Mouse (Mus musculus) hindbrain, embryonic 12.5 days (tissue): ENCODE measurements around the gene Arhgap29. TPM values are rescaled to one million over a fixed set of nuclear protein-coding genes. Genes with fewer than 3 reads are reported as not detected.

Experiments
- ATAC-seq: fragments of 200-750 bp; cut with Nextera tagmentation; 2 replicates; pipeline ENCODE4 v1.8.0; 2017; ENCODE audit warnings: moderate TSS enrichment; ENCODE audit not compliant: low FRiP score
- H3K27ac ChIP-seq: fragments of 300-500 bp; sonication (generic); 2 replicates; pipeline ENCODE4 v1.5.1; 2016; ENCODE audit warnings: mild to moderate bottlenecking
- H3K27me3 ChIP-seq: fragments of 300-500 bp; sonication (generic); 2 replicates; pipeline ENCODE4 v1.6.1; 2016; ENCODE audit warnings: mild to moderate bottlenecking
- H3K36me3 ChIP-seq: fragments of 300-500 bp; sonication (generic); 2 replicates; pipeline ENCODE4 v1.6.1; 2016; ENCODE audit warnings: mild to moderate bottlenecking
- H3K4me1 ChIP-seq: fragments of 300-500 bp; sonication (generic); 2 replicates; pipeline ENCODE4 v1.6.1; 2016
- H3K4me2 ChIP-seq: fragments of 300-500 bp; sonication (generic); replicated peaks from 2 replicates; pipeline ENCODE4 v1.6.1; 2016; ENCODE audit warnings: mild to moderate bottlenecking
- H3K4me3 ChIP-seq: fragments of 300-500 bp; sonication (generic); 2 replicates; pipeline ENCODE4 v1.5.1; 2016; ENCODE audit warnings: mild to moderate bottlenecking
- H3K9ac ChIP-seq: fragments of 300-500 bp; sonication (generic); 2 replicates; pipeline ENCODE4 v1.6.1; 2016; ENCODE audit warnings: mild to moderate bottlenecking, moderate library complexity
- H3K9me3 ChIP-seq: fragments of 300-500 bp; sonication (generic); replicated peaks from 2 replicates; pipeline ENCODE4 v1.6.1; 2016; ENCODE audit warnings: mild to moderate bottlenecking
- WGBS: fragments of 180-500 bp; shearing (Covaris S2); methylation state at CpG from one replicate; pipeline ENCODE4 v1.1.7; 2016; 5-methylcytosine and 5-hydroxymethylcytosine counted together
- polyA plus RNA-seq: library from polyadenylated mRNA; unstranded; fragments of >200 nt; fragmentation: Nextera tagmentation; extraction: Ambion mirVana; gene quantifications from 2 replicates; pipeline ENCODE4 v1.2.1, GENCODE M21; 2016

Gene Arhgap29
- polyA plus RNA-seq, 1 experiment from 2014 or later, result 41.5 TPM

- Histone ChIP-seq H3K9ac (no peak overlapping the region), H3K36me3 (no peaks in the 10 kb centered on the region), H3K27me3 (no peaks in the 10 kb centered on the region), H3K27ac (no peak overlapping the region), H3K4me1 (no peaks in the 10 kb centered on the region), H3K9me3 (no peaks in the 10 kb centered on the region), H3K4me3 (no peak overlapping the region), H3K4me2 (no peak overlapping the region)
- WGBS, result 78% methylated on average over 5 of the region's 5 CpGs
- ATAC-seq, result no peak
Observed at GRCm38 (mm10) chr3:122026676-122027075, 74.3 kb downstream of the Arhgap29 start.

DNA sequence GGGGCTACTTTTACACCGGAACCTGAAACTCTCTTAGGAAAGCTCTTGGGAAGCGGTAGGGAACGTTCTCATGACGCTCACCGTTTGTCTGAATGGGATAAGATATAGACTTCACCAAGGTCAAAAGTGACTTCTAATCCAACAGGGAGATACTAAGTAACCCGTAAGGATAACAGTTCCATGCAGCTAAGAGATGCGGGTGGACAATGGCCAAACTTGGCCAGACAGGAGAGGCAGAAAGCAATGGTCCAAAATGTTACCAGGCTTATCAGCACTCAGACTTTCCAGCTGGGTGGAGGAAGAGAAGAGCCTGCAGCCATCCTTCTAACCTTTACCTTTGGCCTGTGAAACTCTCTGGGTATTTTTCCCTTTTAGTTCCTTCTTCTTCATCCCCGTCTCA is 75.4 kb downstream of the Arhgap29 start:
- H3K4me1 ChIP-seq, result no peaks in the 10 kb centered on the region
- H3K9me3 ChIP-seq, result no peaks in the 10 kb centered on the region
- H3K9ac ChIP-seq, result no peak overlapping the region
- no peak for ATAC-seq
- no peak overlapping the region for H3K4me3 ChIP-seq
- H3K36me3 ChIP-seq, result no peaks in the 10 kb centered on the region
- H3K4me2 ChIP-seq, result no peak overlapping the region
- no peaks in the 10 kb centered on the region for H3K27me3 ChIP-seq
- no peak overlapping the region for H3K27ac ChIP-seq
- 92% methylated on average over 8 of the region's 8 CpGs for WGBS

DNA sequence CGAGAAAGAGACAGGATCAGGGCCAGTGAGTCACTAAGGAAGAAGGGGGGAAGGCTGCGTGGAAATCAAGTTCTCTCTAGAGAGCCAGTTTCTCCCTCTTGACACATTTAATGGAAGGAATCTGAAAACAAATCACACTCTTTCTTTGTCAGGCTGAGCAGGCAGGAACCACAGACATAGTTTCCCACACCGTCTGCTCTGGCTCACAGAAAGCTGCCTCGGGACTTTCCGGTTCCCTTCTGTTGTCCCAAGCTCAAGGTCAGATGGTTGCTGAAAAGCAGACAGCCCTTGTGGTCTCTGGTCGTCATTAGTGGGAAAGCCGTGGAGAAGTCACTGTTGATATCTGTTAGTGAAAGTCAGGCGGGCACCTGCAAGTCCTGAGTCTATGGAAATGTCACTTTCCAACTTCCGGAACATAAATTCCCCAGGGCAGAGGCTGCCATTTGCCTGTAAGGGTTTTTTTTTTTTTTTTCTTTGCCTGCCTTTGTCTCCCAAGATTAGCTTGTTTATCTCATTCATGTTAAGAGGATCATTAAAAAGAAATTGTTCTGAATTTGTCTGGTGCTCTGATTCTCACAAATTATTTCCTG is 81.0 kb downstream of the Arhgap29 start:
- Histone ChIP-seq H3K27ac (no peak overlapping the region), H3K4me1 (peaks cover 9% of the 10 kb centered on the region; the same call in 1 of the 2 replicates), H3K4me3 (no peak overlapping the region), H3K36me3 (no peaks in the 10 kb centered on the region), H3K4me2 (no peak overlapping the region), H3K27me3 (no peaks in the 10 kb centered on the region), H3K9ac (no peak overlapping the region), H3K9me3 (0 out of 2 replicates have a peak, but pooled peaks cover 7% of the 10 kb centered on the region)
- WGBS, result 63% methylated on average over 9 of the region's 9 CpGs
- no peak for ATAC-seq

DNA sequence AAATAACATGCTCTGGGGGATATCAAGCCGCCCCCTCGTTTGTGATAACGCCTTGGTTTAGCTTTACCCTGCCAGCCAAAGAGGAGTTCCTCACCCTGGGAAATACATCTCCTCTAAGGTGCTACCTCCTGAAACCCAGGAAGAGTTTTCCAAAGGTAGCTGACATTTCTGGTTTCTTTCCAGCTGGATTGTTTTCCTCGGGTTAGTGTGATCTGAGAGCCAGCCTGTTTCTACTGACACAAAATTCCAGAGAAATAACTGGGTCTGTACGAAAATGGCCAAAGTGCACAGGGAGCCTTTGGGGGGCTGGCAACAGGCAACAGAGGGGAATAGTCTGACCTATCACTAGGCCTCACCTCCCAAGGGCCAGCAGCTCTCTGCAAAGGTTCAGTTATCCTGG is 81.9 kb downstream of the Arhgap29 start:
- Histone ChIP-seq H3K36me3 (no peaks in the 10 kb centered on the region), H3K9ac (no peak overlapping the region), H3K9me3 (0 out of 2 replicates have a peak, but pooled peaks cover 7% of the 10 kb centered on the region), H3K4me2 (no peak overlapping the region), H3K27me3 (no peaks in the 10 kb centered on the region), H3K4me3 (no peak overlapping the region), H3K27ac (no peak overlapping the region), H3K4me1 (peaks cover 9% of the 10 kb centered on the region; the same call in 1 of the 2 replicates)
- no peak for ATAC-seq
- 88% methylated on average over 5 of the region's 5 CpGs for whole genome bisulfite sequencing

DNA sequence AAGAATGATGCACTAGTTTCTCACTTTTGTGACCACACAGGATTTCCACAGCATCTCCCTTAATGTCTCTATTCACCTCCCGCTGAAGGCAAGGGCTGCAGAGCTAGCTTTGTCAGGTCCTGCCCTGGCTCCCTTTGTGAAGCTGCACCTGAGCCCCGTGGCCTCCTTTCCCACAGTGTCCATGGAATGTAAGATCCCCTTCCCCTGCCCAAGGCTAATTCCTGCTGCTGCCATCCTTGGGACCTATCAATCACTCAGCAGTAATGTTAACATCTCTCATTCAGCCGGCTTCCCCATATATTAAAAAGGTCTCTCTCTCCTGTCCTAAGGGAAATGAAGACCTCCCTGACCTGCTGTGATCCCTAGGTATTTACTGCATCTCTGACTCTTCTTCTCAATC is 82.8 kb downstream of the Arhgap29 start:
- H3K9me3 ChIP-seq, result 0 out of 2 replicates have a peak, but pooled peaks cover 7% of the 10 kb centered on the region
- H3K4me1 ChIP-seq, result peaks cover 9% of the 10 kb centered on the region; the same call in 1 of the 2 replicates
- no peak overlapping the region for H3K4me2 ChIP-seq
- ATAC-seq, result no peak; the same call in 1 of the 2 replicates
- H3K9ac ChIP-seq, result no peak overlapping the region
- no peak overlapping the region for H3K4me3 ChIP-seq
- 0 out of 2 replicates have a peak, but pooled peaks cover 2% of the 10 kb centered on the region for H3K27me3 ChIP-seq
- no peaks in the 10 kb centered on the region for H3K36me3 ChIP-seq
- 30% methylated on average over 3 of the region's 3 CpGs for WGBS
- H3K27ac ChIP-seq, result no peak overlapping the region

DNA sequence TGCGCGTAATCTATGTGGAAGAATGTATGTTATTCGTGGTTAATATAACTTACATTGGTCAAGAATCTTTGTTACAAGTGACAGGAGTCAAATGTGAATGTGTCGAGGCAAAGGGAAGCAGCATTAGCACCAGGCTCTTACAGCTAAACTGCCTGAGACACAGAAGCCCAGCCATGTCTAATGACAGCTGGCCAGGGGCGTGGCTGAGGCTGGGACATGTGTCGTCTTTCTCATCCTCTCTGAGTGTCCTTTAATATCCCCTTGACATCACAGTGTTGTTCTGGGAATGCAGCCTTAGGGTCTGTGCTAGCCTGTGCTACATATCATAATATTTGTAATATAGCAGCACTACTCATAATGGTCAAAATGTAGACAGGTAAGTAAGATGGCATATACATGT is 88.2 kb downstream of the Arhgap29 start:
- H3K4me3 ChIP-seq, result no peak overlapping the region
- peaks cover 44% of the 10 kb centered on the region for H3K27me3 ChIP-seq
- no peak overlapping the region for H3K27ac ChIP-seq
- ATAC-seq, result no peak
- H3K9ac ChIP-seq, result no peak overlapping the region
- 0 out of 2 replicates have a peak, but pooled peaks cover 7% of the 10 kb centered on the region for H3K9me3 ChIP-seq
- peaks cover 27% of the 10 kb centered on the region for H3K4me1 ChIP-seq
- no peaks in the 10 kb centered on the region for H3K36me3 ChIP-seq
- 76% methylated on average over 6 of the region's 6 CpGs for WGBS
- no peak overlapping the region for H3K4me2 ChIP-seq

GRCm38 (mm10) chr3:122043102-122043501 is 90.8 kb downstream of the Arhgap29 start:
- H3K4me1 ChIP-seq, result peaks cover 48% of the 10 kb centered on the region
- H3K36me3 ChIP-seq, result no peaks in the 10 kb centered on the region
- H3K27me3 ChIP-seq, result peaks cover 62% of the 10 kb centered on the region
- no peak overlapping the region for H3K4me2 ChIP-seq
- no peak overlapping the region for H3K9ac ChIP-seq
- 34% methylated on average over 8 of the region's 8 CpGs for WGBS
- H3K27ac ChIP-seq, result no peak overlapping the region
- H3K9me3 ChIP-seq, result no peaks in the 10 kb centered on the region
- ATAC-seq, result no peak
- H3K4me3 ChIP-seq, result no peak overlapping the region

GRCm38 (mm10) chr3:122043799-122044547 is 91.6 kb downstream of the Arhgap29 start, which contains the start of gene Abca4:
TSS of gene Abca4 (plus strand) at chr3:122044443.
- Histone ChIP-seq H3K27me3 (peaks cover 62% of the 10 kb centered on the region), H3K9ac (no peak within 1 kb of the TSS), H3K4me3 (peak within 1 kb of the TSS; percentile 15; the same call in 1 of the 2 replicates), H3K36me3 (no peaks in the 10 kb centered on the region), H3K9me3 (no peaks in the 10 kb centered on the region), H3K27ac (no peak within 1 kb of the TSS), H3K4me1 (peaks cover 56% of the 10 kb centered on the region), H3K4me2 (peak within 1 kb of the TSS; percentile 38)
- no peak for ATAC-seq
- WGBS, result 4% methylated on average over 26 of the region's 26 CpGs

GRCm38 (mm10) chr3:122046187-122046620 is 93.9 kb downstream of the Arhgap29 start:
- H3K27me3 ChIP-seq, result peaks cover 73% of the 10 kb centered on the region
- peaks cover 61% of the 10 kb centered on the region for H3K4me1 ChIP-seq
- no peaks in the 10 kb centered on the region for H3K9me3 ChIP-seq
- H3K27ac ChIP-seq, result no peak overlapping the region
- peak overlapping the region; percentile 24 for H3K4me2 ChIP-seq
- ATAC-seq, result peak; percentile 85
- WGBS, result 7% methylated on average over 10 of the region's 10 CpGs
- no peak overlapping the region for H3K4me3 ChIP-seq
- H3K9ac ChIP-seq, result no peak overlapping the region
- H3K36me3 ChIP-seq, result no peaks in the 10 kb centered on the region

DNA sequence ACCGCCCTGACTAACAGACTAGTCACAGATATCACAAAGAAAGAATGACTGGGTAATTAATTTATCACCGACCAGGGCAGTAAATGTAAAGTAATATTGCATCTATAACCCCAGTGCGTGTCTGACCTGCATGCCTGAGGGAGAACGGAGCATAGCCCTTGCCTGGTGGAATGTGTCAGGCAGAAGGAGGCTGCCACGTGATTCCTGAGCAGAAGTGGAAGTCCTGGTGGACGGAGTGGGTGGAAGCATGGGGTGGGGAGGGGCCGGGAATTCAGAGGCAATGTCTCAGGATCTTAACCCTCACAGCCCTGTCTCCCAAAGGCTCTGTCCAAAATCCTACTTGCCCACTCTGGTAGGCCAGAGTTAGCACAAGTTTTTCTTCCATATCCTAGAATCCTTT is 95.1 kb downstream of the Arhgap29 start:
- 32% methylated on average over 7 of the region's 7 CpGs for WGBS
- Histone ChIP-seq H3K4me3 (no peak overlapping the region), H3K9ac (no peak overlapping the region), H3K27ac (no peak overlapping the region), H3K4me1 (peaks cover 61% of the 10 kb centered on the region), H3K36me3 (no peaks in the 10 kb centered on the region), H3K27me3 (peaks cover 66% of the 10 kb centered on the region), H3K4me2 (no peak overlapping the region), H3K9me3 (no peaks in the 10 kb centered on the region)
- no peak for ATAC-seq

DNA sequence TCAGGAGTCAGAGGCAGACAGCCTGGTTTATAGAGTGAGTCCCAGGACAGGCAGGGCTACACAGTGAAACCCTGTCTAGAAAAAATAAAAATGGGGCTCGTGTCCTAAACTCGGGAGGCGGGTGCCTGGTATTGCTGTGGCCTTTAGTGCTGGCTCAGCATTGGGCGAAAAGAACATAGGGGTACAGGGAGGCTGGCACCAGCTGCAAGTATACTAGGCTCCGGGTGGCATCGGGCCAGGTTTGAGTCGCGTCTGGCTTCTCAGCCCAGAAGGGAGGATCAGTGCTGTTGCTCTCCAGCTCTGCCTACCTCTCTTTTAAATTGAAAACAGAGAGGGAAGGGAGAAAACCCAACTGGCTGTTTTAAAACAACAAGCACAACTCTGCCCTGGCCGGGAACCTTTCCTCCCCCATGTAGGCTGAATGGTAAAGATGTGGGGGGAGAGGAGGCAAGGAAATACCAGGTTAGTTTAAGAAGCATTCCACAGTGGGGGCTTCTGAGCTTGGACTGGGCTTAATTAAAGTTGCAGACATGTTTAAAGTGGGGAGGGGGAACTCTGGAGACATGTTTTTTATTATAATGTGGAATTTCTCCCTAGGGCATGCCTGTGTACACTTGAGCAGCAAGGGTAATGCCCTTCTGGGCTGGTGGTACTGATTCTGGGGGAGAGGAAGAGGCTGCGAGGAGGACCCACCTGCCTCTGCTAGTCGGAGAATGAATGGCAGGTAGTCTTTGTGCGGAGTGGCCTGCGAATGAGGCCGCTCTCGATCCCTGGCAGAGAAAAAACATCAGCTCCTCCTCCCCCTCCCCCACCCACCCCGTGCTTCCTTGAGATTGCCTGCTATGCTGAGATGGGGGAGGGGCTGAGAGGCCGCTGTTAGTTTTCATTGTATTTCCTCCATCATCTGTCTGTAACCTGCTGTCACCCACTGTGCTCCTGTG is 95.8 kb downstream of the Arhgap29 start:
- Histone ChIP-seq H3K9me3 (no peaks in the 10 kb centered on the region), H3K4me1 (peaks cover 57% of the 10 kb centered on the region), H3K9ac (no peak overlapping the region), H3K27ac (peak overlapping the region; percentile 30; the same call in 1 of the 2 replicates), H3K4me2 (peak overlapping the region; percentile 30), H3K4me3 (no peak overlapping the region), H3K27me3 (peaks cover 64% of the 10 kb centered on the region), H3K36me3 (no peaks in the 10 kb centered on the region)
- 17% methylated on average over 17 of the region's 17 CpGs for whole genome bisulfite sequencing
- ATAC-seq, result 0 out of 2 replicates have a peak, but pooled peaks have one; percentile 15

- Histone ChIP-seq H3K27ac (no peak overlapping the region), H3K4me3 (no peak overlapping the region), H3K4me1 (peaks cover 51% of the 10 kb centered on the region), H3K4me2 (no peak overlapping the region), H3K36me3 (no peaks in the 10 kb centered on the region), H3K9me3 (no peaks in the 10 kb centered on the region), H3K9ac (no peak overlapping the region), H3K27me3 (peaks cover 60% of the 10 kb centered on the region)
- ATAC-seq, result no peak
- WGBS, result 62% methylated on average over 6 of the region's 6 CpGs
Observed at GRCm38 (mm10) chr3:122049158-122049557, 96.8 kb downstream of the Arhgap29 start.
